Mouse (Mus musculus): ENCODE data around the gene Tenm4. TPM values are rescaled to one million over a fixed set of nuclear protein-coding genes. Genes with fewer than 3 reads are reported as not detected.

Gene Tenm4
- polyA plus RNA-seq, 1 experiment from 2014 or later = 9.2 TPM

DNA sequence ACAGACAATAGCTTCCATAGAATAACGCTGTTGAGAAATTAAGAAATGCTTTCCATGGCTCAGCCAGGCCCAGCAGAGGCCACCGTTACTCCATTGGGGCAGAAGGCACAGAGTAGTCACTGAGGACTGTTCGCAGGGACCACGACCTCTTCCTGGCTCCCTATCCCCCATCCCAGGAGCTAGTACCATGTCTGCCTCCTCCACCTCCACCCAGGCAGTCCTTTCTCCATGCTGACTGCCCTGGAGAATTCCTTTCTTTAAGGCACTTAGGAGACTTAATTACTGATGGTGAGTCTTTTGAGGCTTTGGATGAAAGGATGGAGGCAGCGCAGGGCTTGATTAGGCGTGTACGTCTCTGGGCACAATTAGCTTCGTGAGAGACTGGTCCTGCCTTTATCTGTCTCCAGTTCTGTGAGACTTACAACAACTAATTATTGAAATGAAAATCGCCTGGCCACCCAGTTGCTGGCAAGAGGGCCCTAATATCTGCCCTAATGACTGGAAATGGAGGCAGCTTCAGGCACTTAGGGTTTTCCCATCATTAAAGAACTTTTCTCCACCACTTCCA is 365.4 kb downstream of the Tenm4 start:
- no peaks in the 10 kb centered on the region for H3K9me3 ChIP-seq (ENCODE audit: control insufficient read depth, low read length)
- no peak overlapping the region for H3K27ac ChIP-seq (replicated peaks in 1 of 2; ENCODE audit: control insufficient read depth in 1 of 2, insufficient read depth in 1 of 2, low read depth in 2 of 2, low read length in 2 of 2)
- H3K4me1 ChIP-seq (ENCODE audit: control insufficient read depth in 2 of 2, insufficient read depth in 2 of 2, low read length in 2 of 2) = peaks cover 8 to 18% of the 10 kb centered on the region in 2 experiments
- ATAC-seq (ENCODE audit: insufficient number of reproducible peaks, insufficient read depth, low FRiP score, low read depth) = no peak
- WGBS = 69% methylated on average over 9 of the region's 9 CpGs
- no peak overlapping the region for H3K4me3 ChIP-seq (ENCODE audit: control insufficient read depth in 1 of 2, insufficient read depth in 1 of 2, low read depth in 1 of 2, low read length in 2 of 2)
- peaks cover 5% of the 10 kb centered on the region; the same call in 1 of the 2 replicates for H3K27me3 ChIP-seq (ENCODE audit: control insufficient read depth, insufficient read depth, low read length)
- H3K36me3 ChIP-seq (ENCODE audit: control insufficient read depth, insufficient read depth, low read length) = no peaks in the 10 kb centered on the region
- no peak overlapping the region for H3K9ac ChIP-seq (ENCODE audit: low read length)
- no peak overlapping the region for H3K4me2 ChIP-seq (ENCODE audit: low read length)

GRCm38 (mm10) chr7:96539248-96540034 is 368.4 kb downstream of the Tenm4 start:
- 64% methylated on average over 4 of the region's 4 CpGs for WGBS
- Histone ChIP-seq H3K4me3 (ENCODE audit: control insufficient read depth in 1 of 2, insufficient read depth in 1 of 2, low read depth in 1 of 2, low read length in 2 of 2) (no peak overlapping the region), H3K27ac (replicated peaks in 1 of 2; ENCODE audit: control insufficient read depth in 1 of 2, insufficient read depth in 1 of 2, low read depth in 2 of 2, low read length in 2 of 2) (0 out of 4 replicates have a peak overlapping the region, but pooled peaks of 1 of the 2 experiments have one; percentile 53), H3K4me1 (ENCODE audit: control insufficient read depth in 2 of 2, insufficient read depth in 2 of 2, low read length in 2 of 2) (peaks cover 8 to 19% of the 10 kb centered on the region in 2 experiments), H3K27me3 (ENCODE audit: control insufficient read depth, insufficient read depth, low read length) (peaks cover 5% of the 10 kb centered on the region; the same call in 1 of the 2 replicates), H3K9ac (ENCODE audit: low read length) (no peak overlapping the region), H3K9me3 (ENCODE audit: control insufficient read depth, low read length) (no peaks in the 10 kb centered on the region), H3K36me3 (ENCODE audit: control insufficient read depth, insufficient read depth, low read length) (no peaks in the 10 kb centered on the region), H3K4me2 (ENCODE audit: low read length) (no peak overlapping the region)
- ATAC-seq (ENCODE audit: insufficient number of reproducible peaks, insufficient read depth, low FRiP score, low read depth) = no peak

DNA sequence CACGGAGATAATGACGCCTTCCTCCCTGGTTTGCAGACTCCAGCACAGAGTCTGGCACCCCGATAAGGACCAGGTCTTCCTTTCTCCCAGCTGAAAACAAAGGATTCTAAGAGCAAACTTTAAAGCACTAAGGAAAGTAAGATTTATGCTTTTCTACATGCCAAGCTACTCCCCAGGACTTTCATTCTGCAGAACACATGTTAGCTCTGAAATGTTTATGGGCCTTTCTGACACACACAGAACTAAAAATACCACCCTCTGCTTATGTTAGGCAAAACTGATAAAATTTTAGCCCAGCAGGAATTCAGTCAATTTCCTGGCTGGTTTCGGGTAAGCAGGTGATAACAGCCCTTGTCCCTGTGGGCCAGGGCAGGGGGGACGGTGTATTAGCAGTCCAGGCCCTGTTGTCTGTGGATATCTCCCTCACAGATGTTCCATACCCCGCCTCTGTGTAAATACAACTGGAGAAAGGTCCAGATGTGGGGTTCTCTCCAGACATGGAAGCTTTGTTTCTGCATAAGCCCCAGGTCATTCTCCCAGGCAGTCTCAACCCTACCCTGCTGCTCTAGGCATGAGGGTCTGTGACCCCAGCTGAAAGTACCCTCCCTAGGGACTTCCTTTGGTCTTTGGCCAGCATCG is 369.5 kb downstream of the Tenm4 start:
- WGBS = 37% methylated on average over 7 of the region's 7 CpGs
- no peak overlapping the region for H3K4me2 ChIP-seq (ENCODE audit: low read length)
- no peaks in the 10 kb centered on the region for H3K9me3 ChIP-seq (ENCODE audit: control insufficient read depth, low read length)
- peak overlapping the region; percentile 41 to 55; a peak in 3 of 4 replicates for H3K27ac ChIP-seq (replicated peaks in 1 of 2; ENCODE audit: control insufficient read depth in 1 of 2, insufficient read depth in 1 of 2, low read depth in 2 of 2, low read length in 2 of 2)
- H3K36me3 ChIP-seq (ENCODE audit: control insufficient read depth, insufficient read depth, low read length) = no peaks in the 10 kb centered on the region
- H3K27me3 ChIP-seq (ENCODE audit: control insufficient read depth, insufficient read depth, low read length) = no peaks in the 10 kb centered on the region
- H3K4me3 ChIP-seq (ENCODE audit: control insufficient read depth in 1 of 2, insufficient read depth in 1 of 2, low read depth in 1 of 2, low read length in 2 of 2) = no peak overlapping the region
- peak; percentile 28; the same call in 1 of the 2 replicates for ATAC-seq (ENCODE audit: insufficient number of reproducible peaks, insufficient read depth, low FRiP score, low read depth)
- no peak overlapping the region for H3K9ac ChIP-seq (ENCODE audit: low read length)
- peaks cover 8 to 19% of the 10 kb centered on the region in 2 experiments for H3K4me1 ChIP-seq (ENCODE audit: control insufficient read depth in 2 of 2, insufficient read depth in 2 of 2, low read length in 2 of 2)

DNA sequence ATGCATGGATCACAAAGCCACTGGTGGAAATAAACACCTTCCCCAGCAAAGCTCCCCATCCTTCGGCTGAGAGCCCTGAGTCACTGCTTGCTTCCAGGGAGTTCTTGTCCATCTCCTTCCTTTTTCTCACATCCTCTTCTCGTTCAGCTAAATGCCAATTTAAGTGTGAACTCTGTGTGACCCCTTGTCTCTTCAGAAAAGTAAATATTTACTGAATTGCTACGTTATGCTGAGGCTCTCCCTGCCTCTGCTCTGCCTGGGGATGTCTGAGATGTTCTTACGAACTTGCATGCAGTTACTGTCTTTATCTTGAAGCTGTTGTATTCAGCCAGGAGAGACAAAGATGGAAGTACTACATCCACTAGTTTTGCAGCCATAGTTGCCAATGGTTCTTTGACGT is 374.9 kb downstream of the Tenm4 start:
- Histone ChIP-seq H3K4me3 (ENCODE audit: control insufficient read depth in 1 of 2, insufficient read depth in 1 of 2, low read depth in 1 of 2, low read length in 2 of 2) (no peak overlapping the region), H3K27ac (replicated peaks in 1 of 2; ENCODE audit: control insufficient read depth in 1 of 2, insufficient read depth in 1 of 2, low read depth in 2 of 2, low read length in 2 of 2) (no peak overlapping the region), H3K27me3 (ENCODE audit: control insufficient read depth, insufficient read depth, low read length) (0 out of 2 replicates have a peak, but pooled peaks cover 3% of the 10 kb centered on the region), H3K36me3 (ENCODE audit: control insufficient read depth, insufficient read depth, low read length) (no peaks in the 10 kb centered on the region), H3K4me2 (ENCODE audit: low read length) (no peak overlapping the region), H3K9me3 (ENCODE audit: control insufficient read depth, low read length) (no peaks in the 10 kb centered on the region), H3K4me1 (ENCODE audit: control insufficient read depth in 2 of 2, insufficient read depth in 2 of 2, low read length in 2 of 2) (peaks cover under 1 to 4% of the 10 kb centered on the region in 2 experiments; a peak in 3 of 4 replicates), H3K9ac (ENCODE audit: low read length) (no peak overlapping the region)
- WGBS = 38% methylated on average over 5 of the region's 5 CpGs
- no peak for ATAC-seq (ENCODE audit: insufficient number of reproducible peaks, insufficient read depth, low FRiP score, low read depth)

GRCm38 (mm10) chr7:96551809-96552208 is 380.8 kb downstream of the Tenm4 start:
- ATAC-seq (ENCODE audit: insufficient number of reproducible peaks, insufficient read depth, low FRiP score, low read depth) = no peak
- H3K4me2 ChIP-seq (ENCODE audit: low read length) = no peak overlapping the region
- H3K9me3 ChIP-seq (ENCODE audit: control insufficient read depth, low read length) = no peaks in the 10 kb centered on the region
- peaks cover 0 to 2% of the 10 kb centered on the region in 2 experiments; a peak in 1 of 4 replicates for H3K4me1 ChIP-seq (ENCODE audit: control insufficient read depth in 2 of 2, insufficient read depth in 2 of 2, low read length in 2 of 2)
- 84% methylated on average over 4 of the region's 4 CpGs for WGBS
- no peak overlapping the region for H3K4me3 ChIP-seq (ENCODE audit: control insufficient read depth in 1 of 2, insufficient read depth in 1 of 2, low read depth in 1 of 2, low read length in 2 of 2)
- no peak overlapping the region for H3K9ac ChIP-seq (ENCODE audit: low read length)
- peaks cover 8% of the 10 kb centered on the region for H3K27me3 ChIP-seq (ENCODE audit: control insufficient read depth, insufficient read depth, low read length)
- no peaks in the 10 kb centered on the region for H3K36me3 ChIP-seq (ENCODE audit: control insufficient read depth, insufficient read depth, low read length)
- H3K27ac ChIP-seq (replicated peaks in 1 of 2; ENCODE audit: control insufficient read depth in 1 of 2, insufficient read depth in 1 of 2, low read depth in 2 of 2, low read length in 2 of 2) = no peak overlapping the region

- 66% methylated on average over 7 of the region's 7 CpGs for WGBS
- Histone ChIP-seq H3K27me3 (ENCODE audit: control insufficient read depth, insufficient read depth, low read length) (peaks cover 6% of the 10 kb centered on the region), H3K27ac (replicated peaks in 1 of 2; ENCODE audit: control insufficient read depth in 1 of 2, insufficient read depth in 1 of 2, low read depth in 2 of 2, low read length in 2 of 2) (no peak overlapping the region), H3K36me3 (ENCODE audit: control insufficient read depth, insufficient read depth, low read length) (no peaks in the 10 kb centered on the region), H3K9ac (ENCODE audit: low read length) (no peak overlapping the region), H3K9me3 (ENCODE audit: control insufficient read depth, low read length) (no peaks in the 10 kb centered on the region), H3K4me2 (ENCODE audit: low read length) (no peak overlapping the region), H3K4me1 (ENCODE audit: control insufficient read depth in 2 of 2, insufficient read depth in 2 of 2, low read length in 2 of 2) (peaks cover 0 to 2% of the 10 kb centered on the region in 2 experiments; a peak in 1 of 4 replicates), H3K4me3 (ENCODE audit: control insufficient read depth in 1 of 2, insufficient read depth in 1 of 2, low read depth in 1 of 2, low read length in 2 of 2) (no peak overlapping the region)
- ATAC-seq (ENCODE audit: insufficient number of reproducible peaks, insufficient read depth, low FRiP score, low read depth) = no peak
Observed at GRCm38 (mm10) chr7:96552292-96552860, 381.3 kb downstream of the Tenm4 start.

GRCm38 (mm10) chr7:96554277-96554690 is 383.2 kb downstream of the Tenm4 start:
- Histone ChIP-seq H3K27me3 (ENCODE audit: control insufficient read depth, insufficient read depth, low read length) (peaks cover 7% of the 10 kb centered on the region), H3K4me1 (ENCODE audit: control insufficient read depth in 2 of 2, insufficient read depth in 2 of 2, low read length in 2 of 2) (peaks cover 0 to 2% of the 10 kb centered on the region in 2 experiments; a peak in 1 of 4 replicates), H3K4me2 (ENCODE audit: low read length) (no peak overlapping the region), H3K9ac (ENCODE audit: low read length) (no peak overlapping the region), H3K27ac (replicated peaks in 1 of 2; ENCODE audit: control insufficient read depth in 1 of 2, insufficient read depth in 1 of 2, low read depth in 2 of 2, low read length in 2 of 2) (no peak overlapping the region), H3K4me3 (ENCODE audit: control insufficient read depth in 1 of 2, insufficient read depth in 1 of 2, low read depth in 1 of 2, low read length in 2 of 2) (no peak overlapping the region), H3K9me3 (ENCODE audit: control insufficient read depth, low read length) (peaks cover 3% of the 10 kb centered on the region; the same call in 1 of the 2 replicates), H3K36me3 (ENCODE audit: control insufficient read depth, insufficient read depth, low read length) (no peaks in the 10 kb centered on the region)
- ATAC-seq (ENCODE audit: insufficient number of reproducible peaks, insufficient read depth, low FRiP score, low read depth) = no peak
- 49% methylated on average over 6 of the region's 6 CpGs for WGBS
